Mouse (Mus musculus): ENCODE data around the gene Sema4f. TPM values are rescaled to one million over a fixed set of nuclear protein-coding genes. Genes with fewer than 3 reads are reported as not detected.

Sema4f gene
- 1.1 and 1.6 TPM in 2 replicates for polyA plus RNA-seq (2012; rRNA removed)

DNA sequence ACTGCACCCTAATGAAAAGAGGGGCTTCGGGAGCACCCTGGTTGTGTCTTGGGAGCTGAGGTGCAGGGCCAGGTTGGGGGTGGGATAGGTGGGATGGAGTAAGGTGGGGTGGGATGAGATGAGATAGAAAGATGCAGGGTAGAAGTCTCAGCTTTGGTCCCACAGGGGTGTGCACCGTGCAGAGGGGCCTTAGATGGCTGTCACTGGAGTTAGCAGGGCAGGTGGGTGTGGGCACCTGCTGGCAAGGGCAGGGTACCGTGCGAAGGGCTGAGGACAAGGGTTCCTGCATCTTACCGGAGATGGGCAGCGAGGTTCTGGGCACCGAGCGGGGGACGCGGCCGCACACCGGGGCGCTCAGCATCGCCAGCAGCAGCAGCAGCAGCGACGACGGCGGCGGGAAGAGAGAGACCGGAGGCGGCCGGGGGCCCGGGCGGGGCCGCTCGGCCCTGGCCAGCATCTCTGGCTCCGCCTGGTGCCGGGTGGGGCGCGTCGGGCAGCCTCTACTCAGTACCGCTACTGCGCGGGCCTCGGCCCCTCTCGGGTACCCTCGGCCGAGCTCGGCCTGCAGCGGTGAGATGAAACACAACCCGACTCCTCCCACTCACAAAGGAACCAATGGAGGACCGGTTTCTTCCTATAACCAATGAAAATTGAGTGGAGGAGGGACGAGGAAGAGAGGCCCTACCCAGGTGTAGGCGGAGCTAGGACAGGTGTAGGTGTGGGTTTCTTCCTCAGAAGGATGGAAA is at the start of gene Sema4f:
TSS of gene Sema4f (minus strand) at position 603 of the 746 bp plus-strand sequence.

DNA sequence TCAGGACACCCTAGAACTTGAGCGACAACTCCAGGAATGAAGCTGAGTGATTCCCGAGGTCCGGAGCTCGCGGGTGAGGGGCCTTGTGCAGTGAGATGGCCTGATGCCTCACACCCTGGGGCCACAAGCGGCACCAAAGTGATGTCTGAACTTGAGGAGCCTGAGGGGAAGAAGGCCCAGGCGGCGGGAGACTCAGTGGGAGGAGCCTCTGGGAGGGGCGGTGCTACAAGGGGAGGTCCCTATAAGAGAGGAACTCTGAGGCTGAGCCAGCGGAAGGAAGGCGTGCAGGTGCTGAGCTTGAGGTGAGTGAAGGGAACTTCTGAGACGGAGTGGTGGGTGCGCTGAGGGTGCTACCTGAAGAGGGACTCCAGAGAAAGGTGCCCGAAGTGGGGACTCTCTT is 7.1 kb upstream of the Sema4f start, which contains the start of gene M1ap:
TSS of gene M1ap (plus strand) at position 252 of the 400 bp plus-strand sequence.

Other genes with a start within 250 kb of the Sema4f start
- gene Pole4, start 234.4 kb downstream of the Sema4f start, polyA plus RNA-seq (2012; rRNA removed) = 21.2 and 25.7 TPM in 2 replicates
- 31.0 and 38.0 TPM in 2 replicates for gene Hk2, start 165.3 kb downstream of the Sema4f start, polyA plus RNA-seq (2012; rRNA removed)
- 0.44 and 0.59 TPM in 2 replicates for gene M1ap, start 7.1 kb upstream of the Sema4f start, polyA plus RNA-seq (2012; rRNA removed)
- 11.9 and 13.7 TPM in 2 replicates for gene Dok1, start 93.7 kb upstream of the Sema4f start, polyA plus RNA-seq (2012; rRNA removed)
- gene Loxl3, start 94.4 kb upstream of the Sema4f start, polyA plus RNA-seq (2012; rRNA removed) = 5.0 and 5.3 TPM in 2 replicates
- 746 and 821 TPM in 2 replicates for gene Aup1, start 114.8 kb upstream of the Sema4f start, polyA plus RNA-seq (2012; rRNA removed)
- 51.6 and 61.4 TPM in 2 replicates for gene Htra2, start 115.5 kb upstream of the Sema4f start, polyA plus RNA-seq (2012; rRNA removed)
- gene Dqx1, start 118.1 kb upstream of the Sema4f start, polyA plus RNA-seq (2012; rRNA removed) = 25.8 and 29.2 TPM in 2 replicates
- gene Tlx2, start 130.5 kb upstream of the Sema4f start, polyA plus RNA-seq (2012; rRNA removed) = 5.6 and 9.6 TPM in 2 replicates
- gene Pcgf1, start 138.1 kb upstream of the Sema4f start, polyA plus RNA-seq (2012; rRNA removed) = 12.9 and 13.3 TPM in 2 replicates
- gene Lbx2, start 146.6 kb upstream of the Sema4f start, polyA plus RNA-seq (2012; rRNA removed) = 0.57 and 1.5 TPM in 2 replicates
- 11.3 and 12.3 TPM in 2 replicates for gene Ccdc142, start 161.8 kb upstream of the Sema4f start, polyA plus RNA-seq (2012; rRNA removed)
- 4.3 and 4.6 TPM in 2 replicates for gene Gm42688, start 161.8 kb upstream of the Sema4f start, polyA plus RNA-seq (2012; rRNA removed)
- gene Mrpl53, start 169.3 kb upstream of the Sema4f start, polyA plus RNA-seq (2012; rRNA removed) = 69.7 and 85.9 TPM in 2 replicates
- 91.9 and 97.3 TPM in 2 replicates for gene Mogs, start 175.7 kb upstream of the Sema4f start, polyA plus RNA-seq (2012; rRNA removed)
- 199 and 235 TPM in 2 replicates for gene Wbp1, start 181.8 kb upstream of the Sema4f start, polyA plus RNA-seq (2012; rRNA removed)
- 59.8 and 64.1 TPM in 2 replicates for gene Ino80b, start 185.7 kb upstream of the Sema4f start, polyA plus RNA-seq (2012; rRNA removed)
- gene Rtkn, start 195.7 kb upstream of the Sema4f start, polyA plus RNA-seq (2012; rRNA removed) = 86.7 and 88.4 TPM in 2 replicates
- 3.4 and 4.4 TPM in 2 replicates for gene Wdr54, start 216.6 kb upstream of the Sema4f start, polyA plus RNA-seq (2012; rRNA removed)
- gene 1700003E16Rik, start 216.6 kb upstream of the Sema4f start, polyA plus RNA-seq (2012; rRNA removed) = 0.46 and 0.72 TPM in 2 replicates
- gene Dctn1, start 226.2 kb upstream of the Sema4f start, polyA plus RNA-seq (2012; rRNA removed) = 151 and 162 TPM in 2 replicates